Mouse (Mus musculus): Measurements from ENCODE around the gene Il22ra2. TPM values are rescaled to one million over a fixed set of nuclear protein-coding genes. Genes with fewer than 3 reads are reported as not detected.

The Il22ra2 gene
- total and polyA plus RNA-seq, 3 experiments: 0.13 TPM; not detected in 2

GRCm38 (mm10) chr10:19672015-19672414 is 50.2 kb downstream of the Il22ra2 start:
- Histone ChIP-seq H3K27me3 (replicated peaks) (no peaks in the 10 kb centered on the region), H3K4me2 (ENCODE audit: insufficient read depth, low read depth, poor library complexity, severe bottlenecking) (no peak overlapping the region), H3K36me3 (replicated peaks in 1 of 2; ENCODE audit: control insufficient read depth in 1 of 2, insufficient read depth in 1 of 2, low read length in 1 of 2) (no peaks in the 10 kb centered on the region), H3K9ac (ENCODE audit: insufficient read depth, low read depth) (no peak overlapping the region), H3K4me3 (replicated peaks in 1 of 3; ENCODE audit: low read depth in 2 of 3, low read length in 2 of 3, poor library complexity in 1 of 3) (no peak overlapping the region), H3K4me1 (ENCODE audit: control insufficient read depth in 1 of 2, insufficient read depth in 2 of 2) (peaks cover 11 to 20% of the 10 kb centered on the region in 2 experiments), H3K79me2 (replicated peaks; ENCODE audit: control insufficient read depth, extremely low read depth, insufficient read depth, poor library complexity, severe bottlenecking) (no peaks in the 10 kb centered on the region), H3K9me3 (replicated peaks; ENCODE audit: low read length) (no peaks in the 10 kb centered on the region), H3K27ac (ENCODE audit: insufficient read depth, low read depth) (no peak overlapping the region)
- in situ Hi-C loops (cut with MboI; ENCODE audit: low pct_ligation_motif_present, low pct_unique_long_range_greater_than_20kb, low sequenced_read_pairs) (loop anchor here (10.0 kb wide), 1 partner anchor 147 kb away; no protein-coding TSS in a partner anchor), dilution Hi-C loops (cut with MboI; ENCODE audit: extremely low pct_ligation_motif_present, extremely low pct_unique_long_range_greater_than_20kb, low sequenced_read_pairs) (no loop called here)
- no peak for DNase-seq (ENCODE audit: extremely low read depth)
- TF ChIP-seq TCF12 (IDR thresholded peaks at IDR 0.05; ENCODE audit: low read depth, low read length) (no peak), POLR2A (IDR thresholded peaks at IDR 0.05; ENCODE audit: low read depth, low read length) (no peak), E2F4 (IDR thresholded peaks at IDR 0.05; ENCODE audit: insufficient replicate concordance, low read depth, low read length) (no peak), SMC3 (IDR thresholded peaks at IDR 0.05; ENCODE audit: low read depth, low read length) (no peak), ZMIZ1 (IDR thresholded peaks at IDR 0.05; ENCODE audit: low read depth, low read length) (no peak), RCOR1 (conservative IDR thresholded peaks at IDR 0.05; ENCODE audit: low read depth, low read length) (no peak), MYC (IDR thresholded peaks at IDR 0.05; ENCODE audit: low read depth, low read length) (no peak), PAX5 (IDR thresholded peaks at IDR 0.05; ENCODE audit: low read length) (no peak), EP300 (IDR thresholded peaks at IDR 0.05; ENCODE audit: low read length) (no peak), GABPA (IDR thresholded peaks at IDR 0.05; ENCODE audit: insufficient replicate concordance, low read depth, low read length) (no peak), MAZ (IDR thresholded peaks at IDR 0.05; ENCODE audit: low read depth, low read length) (no peak)

- Histone ChIP-seq H3K9ac (ENCODE audit: insufficient read depth, low read depth) (no peak overlapping the region), H3K4me1 (ENCODE audit: control insufficient read depth in 1 of 2, insufficient read depth in 2 of 2) (peaks cover 8 to 16% of the 10 kb centered on the region in 2 experiments), H3K27ac (ENCODE audit: insufficient read depth, low read depth) (no peak overlapping the region), H3K79me2 (replicated peaks; ENCODE audit: control insufficient read depth, extremely low read depth, insufficient read depth, poor library complexity, severe bottlenecking) (no peaks in the 10 kb centered on the region), H3K36me3 (replicated peaks in 1 of 2; ENCODE audit: control insufficient read depth in 1 of 2, insufficient read depth in 1 of 2, low read length in 1 of 2) (no peaks in the 10 kb centered on the region), H3K9me3 (replicated peaks; ENCODE audit: low read length) (peaks cover 2% of the 10 kb centered on the region), H3K4me3 (replicated peaks in 1 of 3; ENCODE audit: low read depth in 2 of 3, low read length in 2 of 3, poor library complexity in 1 of 3) (no peak overlapping the region), H3K4me2 (ENCODE audit: insufficient read depth, low read depth, poor library complexity, severe bottlenecking) (no peak overlapping the region), H3K27me3 (replicated peaks) (no peaks in the 10 kb centered on the region)
- TF ChIP-seq ZC3H11A (IDR thresholded peaks at IDR 0.05; ENCODE audit: low read depth, low read length): peak; percentile 49
- TF ChIP-seq SMC3 (IDR thresholded peaks at IDR 0.05; ENCODE audit: low read depth, low read length): peak; percentile 68
- TF ChIP-seq RAD21 (IDR thresholded peaks at IDR 0.05; ENCODE audit: low read depth, low read length): peak; percentile 73
- TF ChIP-seq ETS1 (conservative IDR thresholded peaks at IDR 0.05; ENCODE audit: low read depth, low read length): no peak
- no peak for TF ChIP-seq GABPA (IDR thresholded peaks at IDR 0.05; ENCODE audit: insufficient replicate concordance, low read depth, low read length)
- TF ChIP-seq CTCF (conservative IDR thresholded peaks at IDR 0.05 in 1 of 2, IDR thresholded peaks at IDR 0.05 in 1 of 2; ENCODE audit: low read depth in 2 of 2, low read length in 2 of 2): peak in 1 of 2 experiments; percentile 66; a peak in 2 of 4 replicates
- dilution Hi-C loops (cut with MboI; ENCODE audit: extremely low pct_ligation_motif_present, extremely low pct_unique_long_range_greater_than_20kb, low sequenced_read_pairs) (no loop called here), in situ Hi-C loops (cut with MboI; ENCODE audit: low pct_ligation_motif_present, low pct_unique_long_range_greater_than_20kb, low sequenced_read_pairs) (loop anchor here (10.0 kb wide), 1 partner anchor 148 kb away; no protein-coding TSS in a partner anchor)
- DNase-seq (ENCODE audit: extremely low read depth): no peak
These were observed 51.3 kb downstream of the Il22ra2 start for GRCm38 (mm10) chr10:19673146-19673545.

Other genes with a start within 250 kb of the Il22ra2 start
- gene Ifngr1, start 30.0 kb upstream of the Il22ra2 start, total RNA-seq (2012; rRNA removed): 17.3 and 17.6 TPM in 2 replicates
- gene Ifngr1, start 30.0 kb upstream of the Il22ra2 start, total RNA-seq (2014; rRNA removed): 36.0 and 36.7 TPM in 2 replicates
- 26.7 and 28.1 TPM in 2 replicates for gene Ifngr1, start 30.0 kb upstream of the Il22ra2 start, polyA plus RNA-seq (2012; ENCODE audit: insufficient read length, low read depth)
- gene Il20ra, start 90.6 kb downstream of the Il22ra2 start, total RNA-seq (2012; rRNA removed): not detected in 2 replicates
- gene Il20ra, start 90.6 kb downstream of the Il22ra2 start, total RNA-seq (2014; rRNA removed): not detected in 2 replicates
- not detected in 2 replicates for gene Il20ra, start 90.6 kb downstream of the Il22ra2 start, polyA plus RNA-seq (2012; ENCODE audit: insufficient read length, low read depth)
- gene Slc35d3, start 229.5 kb downstream of the Il22ra2 start, total RNA-seq (2012; rRNA removed): 0.21 and 0.93 TPM in 2 replicates
- gene Slc35d3, start 229.5 kb downstream of the Il22ra2 start, total RNA-seq (2014; rRNA removed): 0.52 and 0.57 TPM in 2 replicates
- gene Slc35d3, start 229.5 kb downstream of the Il22ra2 start, polyA plus RNA-seq (2012; ENCODE audit: insufficient read length, low read depth): 0.37 and 0.40 TPM in 2 replicates

Measured in CH12.LX (cell line).